In the genomic region with DNA sequence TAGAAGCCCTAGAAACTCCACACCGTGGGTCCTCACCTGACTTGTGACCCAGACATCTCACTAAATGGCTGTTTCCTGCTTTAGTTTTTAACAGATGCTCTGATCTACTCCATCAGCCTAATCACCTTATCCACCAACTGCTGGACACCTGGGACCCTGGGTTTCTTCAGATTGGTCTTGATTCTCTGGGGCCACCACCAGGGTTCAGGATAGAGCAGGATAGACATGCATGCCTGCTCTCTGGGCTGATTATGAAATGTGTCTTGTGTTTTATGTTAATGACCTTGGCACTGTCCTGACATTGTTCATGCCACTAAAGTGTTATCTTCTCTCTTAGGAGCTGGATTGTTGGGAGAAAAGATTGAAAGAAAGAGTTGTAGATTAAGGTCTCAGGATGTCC, we compare ENCODE assay signal across 30 mouse cellular contexts. TPM values are rescaled to one million over a fixed set of nuclear protein-coding genes. Genes with fewer than 3 reads are reported as not detected.
A peak's percentile ranks its signal among the peaks of the same experiment; 100 is the strongest.
DNase-seq lines count a peak whose midpoint lies in the region; ATAC-seq and TF ChIP-seq lines count a peak whose summit lies in the region.
"Had no signal": no experiment of that assay in that cellular context is flagged by ENCODE, and none has a peak within 500 bp of the region (broad histone marks: within the 10 kb centered on the region; RNA-seq: fewer than 3 reads in every experiment).

No protein-coding gene starts in this region.

- no peak overlapping the region for H3K4me2 ChIP-seq in intestine, embryonic 14.5 days (ENCODE audit: low read length)
- no peak overlapping the region for H3K4me2 ChIP-seq in intestine, embryonic 16.5 days (ENCODE audit: low read depth, low read length)
- H3K4me2 ChIP-seq in lung, postnatal 0 days (replicated peaks; ENCODE audit: low read depth, low read length), result no peak overlapping the region
- H3K4me2 ChIP-seq: embryonic facial prominence, embryonic 13.5 days; heart, embryonic 12.5 days; liver, embryonic 13.5 days; midbrain, embryonic 12.5 days; stomach, embryonic 15.5 days had no signal

- no peaks in the 10 kb centered on the region for H3K9me3 ChIP-seq in intestine, embryonic 14.5 days (ENCODE audit: control insufficient read depth, low read length)
- no peaks in the 10 kb centered on the region for H3K9me3 ChIP-seq in intestine, embryonic 16.5 days (ENCODE audit: control insufficient read depth, low read length)
- H3K9me3 ChIP-seq in lung, postnatal 0 days (ENCODE audit: low read length), result no peaks in the 10 kb centered on the region
- H3K9me3 ChIP-seq: embryonic facial prominence, embryonic 13.5 days; forebrain, embryonic 10.5 days; heart, embryonic 12.5 days; liver, embryonic 13.5 days; midbrain, embryonic 12.5 days; stomach, embryonic 15.5 days had no signal

- 0 out of 2 replicates have a peak, but pooled peaks cover 3% of the 10 kb centered on the region for H3K4me1 ChIP-seq in intestine, embryonic 14.5 days (replicated peaks; ENCODE audit: control insufficient read depth, insufficient read depth, low read length)
- H3K4me1 ChIP-seq in intestine, embryonic 16.5 days (ENCODE audit: control insufficient read depth, insufficient read depth, low read length), result no peaks in the 10 kb centered on the region
- no peaks in the 10 kb centered on the region for H3K4me1 ChIP-seq in lung, postnatal 0 days (ENCODE audit: insufficient read depth, low read depth, low read length)
- H3K4me1 ChIP-seq: embryonic facial prominence, embryonic 13.5 days; forebrain, embryonic 10.5 days; liver, embryonic 13.5 days; midbrain, embryonic 12.5 days had no signal

- DNase-seq in intestine, embryonic 14.5 days (ENCODE audit: low spot score), result peak; percentile 21
- DNase-seq in lung, postnatal 0 days (ENCODE audit: low spot score), result no peak
- DNase-seq in lung, postnatal 4 days, result no peak
- DNase-seq in thymus, postnatal 25 days, result peak; percentile 13
- no peak for DNase-seq in thymus, postnatal 36 days
- no peak for DNase-seq in ovary, postnatal 14 days (ENCODE audit: low spot score)
- DNase-seq: adrenal gland, postnatal 25 days; B cell, adult 2 months; cerebellum, adult 18-20 months; cerebellum, postnatal 10 days; gastrocnemius, adult 2 months; gastrocnemius, postnatal 36 days; heart, adult 18-20 months; heart, postnatal 10 days; kidney, adult 11 months; kidney, postnatal 25 days; left cerebral cortex, postnatal 4 days; liver, embryonic 13.5 days; lung, adult 2 months; lung, postnatal 14 days; retina, postnatal 1 day; right cerebral cortex, postnatal 14 days had no signal

- 67% methylated on average over 1 of the region's 1 CpGs for WGBS in intestine, embryonic 14.5 days
- whole genome bisulfite sequencing in intestine, embryonic 16.5 days, result 61% methylated on average over 1 of the region's 1 CpGs
- 52% methylated on average over 1 of the region's 1 CpGs for WGBS in lung, postnatal 0 days

- no peak for TF ChIP-seq EP300 in lung, postnatal 0 days (IDR thresholded peaks at IDR 0.05)

- no peaks in the 10 kb centered on the region for H3K27me3 ChIP-seq in intestine, embryonic 14.5 days (replicated peaks; ENCODE audit: control insufficient read depth, insufficient read depth, low read length)
- H3K27me3 ChIP-seq in intestine, embryonic 16.5 days (replicated peaks; ENCODE audit: control insufficient read depth, insufficient read depth, low read length), result no peaks in the 10 kb centered on the region
- H3K27me3 ChIP-seq in lung, postnatal 0 days (replicated peaks; ENCODE audit: insufficient read depth, low read length), result no peaks in the 10 kb centered on the region
- H3K27me3 ChIP-seq: embryonic facial prominence, embryonic 13.5 days; heart, embryonic 12.5 days; liver, embryonic 13.5 days; midbrain, embryonic 12.5 days; stomach, embryonic 15.5 days had no signal

- H3K36me3 ChIP-seq in intestine, embryonic 14.5 days (ENCODE audit: control insufficient read depth, insufficient read depth, low read length), result peaks cover 3% of the 10 kb centered on the region; the same call in 1 of the 2 replicates
- H3K36me3 ChIP-seq in intestine, embryonic 16.5 days (ENCODE audit: control insufficient read depth, insufficient read depth, low read length), result no peaks in the 10 kb centered on the region
- no peaks in the 10 kb centered on the region for H3K36me3 ChIP-seq in lung, postnatal 0 days (ENCODE audit: insufficient read depth, low read length)
- H3K36me3 ChIP-seq: forebrain, embryonic 10.5 days; liver, embryonic 13.5 days; midbrain, embryonic 12.5 days; stomach, embryonic 15.5 days had no signal

- no peak for ATAC-seq in intestine, embryonic 14.5 days (replicated peaks; ENCODE audit: low FRiP score, low TSS enrichment, low read depth)
- ATAC-seq in intestine, embryonic 16.5 days, result no peak
- ATAC-seq in lung, postnatal 0 days, result no peak
- ATAC-seq: forebrain, embryonic 16.5 days; hindbrain, embryonic 16.5 days had no signal

- no peak overlapping the region for H3K4me3 ChIP-seq in intestine, embryonic 14.5 days (ENCODE audit: low read depth, low read length)
- H3K4me3 ChIP-seq in intestine, embryonic 16.5 days (ENCODE audit: low read length), result no peak overlapping the region
- no peak overlapping the region for H3K4me3 ChIP-seq in lung, postnatal 0 days (ENCODE audit: low read depth, low read length)
- H3K4me3 ChIP-seq: embryonic facial prominence, embryonic 13.5 days; forebrain, embryonic 10.5 days; gastrocnemius, adult 2 months; heart, embryonic 12.5 days; liver, embryonic 13.5 days; midbrain, embryonic 12.5 days; stomach, embryonic 15.5 days had no signal

- peak; percentile 36 for TF ChIP-seq CTCF in lung, postnatal 0 days (IDR thresholded peaks at IDR 0.05)

- H3K9ac ChIP-seq in intestine, embryonic 14.5 days (ENCODE audit: low read length), result no peak overlapping the region
- no peak overlapping the region for H3K9ac ChIP-seq in intestine, embryonic 16.5 days (ENCODE audit: low read depth, low read length)
- no peak overlapping the region for H3K9ac ChIP-seq in lung, postnatal 0 days (replicated peaks; ENCODE audit: low read depth)
- H3K9ac ChIP-seq: embryonic facial prominence, embryonic 13.5 days; heart, embryonic 12.5 days; liver, embryonic 13.5 days; midbrain, embryonic 12.5 days; stomach, embryonic 15.5 days had no signal

- no peak overlapping the region for H3K27ac ChIP-seq in intestine, embryonic 14.5 days (ENCODE audit: low read depth)
- H3K27ac ChIP-seq in intestine, embryonic 16.5 days (ENCODE audit: low read length), result no peak overlapping the region
- H3K27ac ChIP-seq in lung, postnatal 0 days (ENCODE audit: low read length), result no peak overlapping the region
- H3K27ac ChIP-seq: embryonic facial prominence, embryonic 13.5 days; forebrain, embryonic 10.5 days; gastrocnemius, adult 2 months; liver, embryonic 13.5 days; midbrain, embryonic 12.5 days; stomach, embryonic 15.5 days had no signal

RNA-seq across cellular contexts. Expression of gene Spats2l, which starts 21.9 kb away (rescaled TPM):
- 77.3 and 82.5 TPM in 2 replicates for polyA plus RNA-seq in intestine, embryonic 14.5 days (2014; fragmentation: Nextera tagmentation; extraction: Ambion mirVana)
- 53.0 and 56.7 TPM in 2 replicates for polyA plus RNA-seq in intestine, embryonic 16.5 days (2015; fragmentation: Nextera tagmentation; extraction: Ambion mirVana)
- polyA plus RNA-seq in lung, postnatal 0 days (2015; fragmentation: Nextera tagmentation; extraction: Ambion mirVana), result 73.1 and 80.5 TPM in 2 replicates

Comparison
In these comparisons a context has a peak if more than half of its experiments do, and no peak if none do; other contexts are left out.
1. DNase-seq: peak in intestine, embryonic 14.5 days (single experiment) and thymus, postnatal 25 days (single experiment); none in lung, postnatal 0 days (single experiment), lung, postnatal 4 days (0 of 2), thymus, postnatal 36 days (0 of 2) and ovary, postnatal 14 days (single experiment).